In the genomic region with DNA sequence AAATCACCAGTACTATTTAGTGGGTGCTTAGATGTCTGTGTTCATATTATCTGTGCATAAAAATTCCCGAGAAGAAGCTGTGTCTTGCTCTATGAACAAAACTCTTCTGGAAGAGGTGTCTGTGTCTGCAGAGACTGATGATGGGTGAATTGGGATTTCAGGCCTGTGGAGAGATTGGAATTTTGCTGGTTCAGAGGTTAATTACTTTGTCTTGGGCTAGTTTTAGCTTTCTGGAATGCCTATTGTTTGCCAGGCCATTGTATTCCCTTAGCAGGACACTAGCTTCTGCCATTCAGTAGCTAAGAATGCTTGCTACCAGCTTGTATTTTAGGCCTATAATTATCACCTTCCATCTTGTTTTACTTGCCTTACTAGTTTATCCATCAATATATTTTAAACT, we compare ENCODE assay signal across 11 mouse cellular contexts.
DNase-seq lines count a peak whose midpoint lies in the region; ATAC-seq and TF ChIP-seq lines count a peak whose summit lies in the region.
"Had no signal": no experiment of that assay in that cellular context is flagged by ENCODE, and none has a peak within 500 bp of the region (broad histone marks: within the 10 kb centered on the region; RNA-seq: fewer than 3 reads in every experiment).

No protein-coding gene starts in this region.

- H3K27ac ChIP-seq in gastrocnemius, adult 2 months = peak overlapping the region; percentile 79
- H3K27ac ChIP-seq in forebrain, embryonic 11.5 days (ENCODE audit: low read depth, low read length) = peak overlapping the region; percentile 97
- peak overlapping the region; percentile 80 for H3K27ac ChIP-seq in hindbrain, postnatal 0 days
- H3K27ac ChIP-seq in neural tube, embryonic 13.5 days (replicated peaks) = peak overlapping the region; percentile 94

- H3K27me3 ChIP-seq in forebrain, embryonic 11.5 days (ENCODE audit: control insufficient read depth, insufficient read depth, low read length) = no peaks in the 10 kb centered on the region
- H3K27me3 ChIP-seq in hindbrain, postnatal 0 days (ENCODE audit: insufficient read depth, low read length) = no peaks in the 10 kb centered on the region
- H3K27me3 ChIP-seq in neural tube, embryonic 13.5 days = no peaks in the 10 kb centered on the region

- peak overlapping the region; percentile 62 for H3K4me3 ChIP-seq in gastrocnemius, adult 2 months
- no peak overlapping the region for H3K4me3 ChIP-seq in forebrain, embryonic 11.5 days (ENCODE audit: low read depth, low read length)
- H3K4me3 ChIP-seq in hindbrain, postnatal 0 days (ENCODE audit: low read length) = no peak overlapping the region
- H3K4me3 ChIP-seq in neural tube, embryonic 13.5 days = no peak overlapping the region

- no peaks in the 10 kb centered on the region for H3K9me3 ChIP-seq in forebrain, embryonic 11.5 days (ENCODE audit: control insufficient read depth, low read length)
- H3K9me3 ChIP-seq in hindbrain, postnatal 0 days (ENCODE audit: low read length) = no peaks in the 10 kb centered on the region
- no peaks in the 10 kb centered on the region for H3K9me3 ChIP-seq in neural tube, embryonic 13.5 days
- H3K9me3 ChIP-seq: G1E had no signal

- 0 out of 2 replicates have a peak, but pooled peaks cover 2% of the 10 kb centered on the region for H3K4me1 ChIP-seq in forebrain, embryonic 11.5 days (replicated peaks; ENCODE audit: control insufficient read depth, insufficient read depth, low read length)
- H3K4me1 ChIP-seq in hindbrain, postnatal 0 days (ENCODE audit: insufficient read depth, low read length) = no peaks in the 10 kb centered on the region
- peaks cover 20% of the 10 kb centered on the region for H3K4me1 ChIP-seq in neural tube, embryonic 13.5 days (replicated peaks)

- no peak for DNase-seq in gastrocnemius, adult 2 months
- no peak for DNase-seq in gastrocnemius, postnatal 36 days
- DNase-seq in forebrain, embryonic 11.5 days (ENCODE audit: low spot score) = no peak
- no peak for DNase-seq in hindbrain, postnatal 0 days (ENCODE audit: low spot score)
- DNase-seq in cerebellum, postnatal 14 days = no peak
- no peak for DNase-seq in cerebellum, adult 18-20 months
- DNase-seq in cerebellum, adult 8-10 months = no peak
- DNase-seq: right cerebral cortex, postnatal 25 days had no signal

- 0% methylated on average over 1 of the region's 1 CpGs for WGBS in forebrain, embryonic 11.5 days
- WGBS in hindbrain, postnatal 0 days = 20% methylated on average over 1 of the region's 1 CpGs
- 13% methylated on average over 1 of the region's 1 CpGs for WGBS in neural tube, embryonic 13.5 days

- no peak for TF ChIP-seq CTCF in gastrocnemius, adult 2 months (IDR thresholded peaks at IDR 0.05)
- TF ChIP-seq CTCF in hindbrain, postnatal 0 days (IDR thresholded peaks at IDR 0.05; ENCODE audit: low read depth) = no peak

- intact Hi-C loops in gastrocnemius, adult 2 months (cut with DNase I) = loop anchor here (5.0 kb wide), 1 partner anchor 37 kb away; no protein-coding TSS in a partner anchor
- intact Hi-C loops in gastrocnemius, postnatal 36 days (cut with DNase I) = no loop called here

- H3K9ac ChIP-seq in forebrain, embryonic 11.5 days (ENCODE audit: low read length) = peak overlapping the region; percentile 28; the same call in 1 of the 2 replicates
- H3K9ac ChIP-seq in hindbrain, postnatal 0 days (replicated peaks; ENCODE audit: low read length) = 0 out of 2 replicates have a peak overlapping the region, but pooled peaks have one; percentile 17
- peak overlapping the region; percentile 49 for H3K9ac ChIP-seq in neural tube, embryonic 13.5 days
- H3K9ac ChIP-seq: lung, embryonic 14.5 days had no signal

- no peak overlapping the region for H3K4me2 ChIP-seq in forebrain, embryonic 11.5 days (ENCODE audit: low read depth, low read length, severe bottlenecking)
- peak overlapping the region; percentile 19; the same call in 1 of the 2 replicates for H3K4me2 ChIP-seq in hindbrain, postnatal 0 days (ENCODE audit: low read depth, low read length)
- peak overlapping the region; percentile 37; the same call in 1 of the 2 replicates for H3K4me2 ChIP-seq in neural tube, embryonic 13.5 days
- H3K4me2 ChIP-seq: lung, embryonic 14.5 days had no signal

- ATAC-seq in forebrain, embryonic 11.5 days (replicated peaks; ENCODE audit: low FRiP score) = no peak
- ATAC-seq in hindbrain, postnatal 0 days = no peak
- ATAC-seq in neural tube, embryonic 13.5 days (ENCODE audit: low read depth) = no peak

- H3K36me3 ChIP-seq in forebrain, embryonic 11.5 days (ENCODE audit: control insufficient read depth, insufficient read depth, low read length) = no peaks in the 10 kb centered on the region
- no peaks in the 10 kb centered on the region for H3K36me3 ChIP-seq in hindbrain, postnatal 0 days (ENCODE audit: insufficient read depth, low read length)
- H3K36me3 ChIP-seq in neural tube, embryonic 13.5 days = no peaks in the 10 kb centered on the region
- H3K36me3 ChIP-seq: G1E had no signal
